Mouse (Mus musculus) urinary bladder, postnatal 36 days (tissue): ENCODE data around the gene Utp6.
"Not testable (repeated sequence)": the region's sequence is repeated elsewhere in the genome, so short reads cannot be mapped to it uniquely, and the experiment has no call there.

Experiments used
- DNase-seq, 2 experiments: peaks; one replicate each; pipeline ENCODE4 v3.0.0; 2022; ENCODE audit warnings: low spot score in 2 of 2, mixed read lengths in 1 of 2

Utp6 gene

GRCm38 (mm10) chr11:79962125-79962876 is at the start of gene Utp6:
Gene Utp6, minus strand, starts transcription at chr11:79962390.
- peak; percentile 98 to 99 for DNase-seq

- no peak for DNase-seq
Measured at GRCm38 (mm10) chr11:79994271-79994988, 32.2 kb upstream of the Utp6 start.

- DNase-seq = peak in 1 of 2 experiments; percentile 28
Measured at GRCm38 (mm10) chr11:79993356-79994270, 31.4 kb upstream of the Utp6 start.

- peak; percentile 86 to 93 for DNase-seq
Measured at GRCm38 (mm10) chr11:79992592-79993355, 30.6 kb upstream of the Utp6 start, which contains the start of gene Suz12. Gene Suz12, plus strand, starts transcription at chr11:79993106.

DNA sequence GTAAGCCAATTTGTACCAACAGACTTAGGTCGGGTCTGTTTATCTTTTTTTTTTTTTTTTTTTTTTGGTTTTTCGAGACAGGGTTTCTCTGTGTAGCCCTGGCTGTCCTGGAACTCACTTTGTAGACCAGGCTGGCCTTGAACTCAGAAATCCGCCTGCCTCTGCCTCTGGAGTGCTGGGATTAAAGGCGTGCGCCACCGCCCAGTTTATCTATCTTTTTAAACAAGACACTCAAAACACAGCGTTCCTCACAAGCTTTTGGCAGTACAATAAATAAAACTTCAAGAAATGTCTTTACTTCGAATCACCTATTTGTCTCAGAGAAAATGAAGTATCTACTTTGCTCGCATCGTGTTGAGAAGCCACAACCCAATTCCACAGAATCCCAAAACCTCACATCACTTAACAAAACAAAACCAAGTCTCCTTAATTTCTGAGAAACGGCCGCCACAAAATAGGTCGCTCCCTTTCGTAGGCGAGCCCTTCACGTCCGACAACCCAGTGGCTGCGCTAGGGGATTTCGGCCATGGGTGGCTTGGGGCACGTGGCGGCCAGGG is 29.9 kb upstream of the Utp6 start:
- peak in 1 of 2 experiments; percentile 3 for DNase-seq

DNA sequence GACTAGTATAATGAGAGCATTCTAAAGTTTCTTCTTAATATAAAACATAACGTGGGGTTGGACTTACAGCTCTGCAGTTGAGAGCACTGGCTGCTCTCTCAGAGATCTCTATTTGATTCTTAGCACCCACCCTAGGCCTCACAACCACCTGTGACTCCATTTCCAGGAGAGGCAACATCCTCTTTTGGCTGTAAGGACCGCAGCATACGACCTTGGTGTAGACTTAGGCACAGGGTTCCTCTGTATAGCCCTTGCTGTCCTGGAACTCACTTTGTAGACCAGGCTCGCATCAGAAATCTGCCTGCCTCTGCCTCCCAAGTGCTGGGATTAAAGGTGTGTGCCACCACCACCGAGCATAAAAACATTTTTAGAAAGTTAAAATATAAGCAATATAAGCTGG is 29.4 kb upstream of the Utp6 start:
- DNase-seq = no peak

- DNase-seq = no peak
Measured at GRCm38 (mm10) chr11:79990120-79990519, 27.9 kb upstream of the Utp6 start.

DNA sequence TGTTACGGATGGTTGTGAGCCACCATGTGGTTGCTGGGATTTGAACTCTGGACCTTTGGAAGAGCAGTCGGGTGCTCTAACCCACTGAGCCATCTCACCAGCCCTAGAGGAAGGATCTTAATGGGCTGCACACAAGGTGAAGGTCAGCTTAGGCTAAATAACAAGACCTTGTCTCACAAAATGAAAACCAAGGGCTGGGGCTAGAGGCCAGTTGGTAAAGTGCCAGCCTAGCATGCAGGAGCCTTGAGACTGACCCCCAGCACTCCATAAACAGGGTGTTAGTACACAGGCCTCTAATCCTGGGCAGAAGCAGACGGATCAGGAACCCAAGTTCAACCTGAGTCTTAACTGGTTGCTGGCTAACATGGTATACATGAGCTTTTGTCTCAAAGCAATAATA is 25.7 kb upstream of the Utp6 start:
- no peak for DNase-seq

GRCm38 (mm10) chr11:79986886-79987285 is 24.7 kb upstream of the Utp6 start:
- DNase-seq = no peak

GRCm38 (mm10) chr11:79977747-79978146 is 15.6 kb upstream of the Utp6 start:
- DNase-seq = not testable (repeated sequence)

GRCm38 (mm10) chr11:79977061-79977460 is 14.9 kb upstream of the Utp6 start:
- not testable (repeated sequence) for DNase-seq

DNA sequence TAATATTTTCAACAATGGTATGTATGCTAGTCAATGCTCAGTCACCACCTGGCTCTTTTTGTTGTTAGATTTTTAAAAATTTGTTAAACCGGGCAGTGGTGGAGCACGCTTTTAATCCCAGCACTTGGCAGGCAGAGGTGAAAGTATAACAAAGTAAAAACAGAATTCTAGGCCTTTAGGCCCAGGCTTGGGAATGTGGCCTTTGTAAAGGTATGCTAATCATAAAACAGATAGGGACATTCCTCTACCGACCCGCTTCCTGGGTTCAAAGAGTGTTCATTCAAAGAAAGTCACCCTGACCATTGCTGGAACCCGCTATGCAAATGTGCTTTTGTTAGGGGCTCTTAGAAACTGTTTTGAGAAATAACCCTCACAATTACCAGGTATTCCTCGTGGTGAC is 14.5 kb upstream of the Utp6 start:
- not testable (repeated sequence) for DNase-seq

DNA sequence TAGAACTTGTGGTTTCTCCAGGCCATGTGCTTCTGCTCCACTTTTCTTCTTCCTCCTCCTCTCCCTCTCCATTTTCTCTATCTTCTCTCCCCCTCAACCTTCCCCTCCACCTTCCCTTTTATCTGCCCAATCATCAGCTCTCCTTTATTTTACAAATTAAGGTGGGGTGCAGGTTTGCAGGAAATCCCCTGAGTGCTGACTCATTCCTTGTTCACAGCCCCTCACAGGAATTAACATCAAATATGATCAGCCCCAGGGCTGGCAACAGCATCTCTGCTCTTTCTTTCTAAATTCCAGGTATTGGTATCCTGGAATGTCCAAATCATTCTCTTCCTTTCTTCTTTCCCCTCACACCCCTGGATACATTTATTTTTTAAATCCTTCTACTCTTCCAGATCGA is 14.0 kb upstream of the Utp6 start:
- no peak for DNase-seq

DNA sequence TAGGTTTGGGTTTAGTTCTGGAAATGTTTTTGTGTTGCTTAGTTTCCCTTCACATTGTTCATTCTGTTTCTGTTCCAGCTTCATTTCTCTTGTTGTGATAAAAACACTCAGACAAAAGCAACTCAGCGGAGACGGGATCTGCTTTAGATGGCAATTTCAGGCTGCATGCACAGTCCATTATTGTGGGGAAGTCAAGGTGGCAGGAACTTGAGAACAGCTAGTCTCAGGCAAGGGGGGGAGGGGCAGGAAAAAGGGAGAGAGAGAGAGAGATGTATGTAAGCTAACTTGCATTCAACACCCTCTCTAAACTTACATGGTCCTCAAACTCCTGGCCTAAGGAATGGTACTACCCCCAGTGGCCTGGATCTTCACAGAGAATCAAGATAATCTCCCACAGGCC is 13.2 kb upstream of the Utp6 start:
- DNase-seq = no peak

DNA sequence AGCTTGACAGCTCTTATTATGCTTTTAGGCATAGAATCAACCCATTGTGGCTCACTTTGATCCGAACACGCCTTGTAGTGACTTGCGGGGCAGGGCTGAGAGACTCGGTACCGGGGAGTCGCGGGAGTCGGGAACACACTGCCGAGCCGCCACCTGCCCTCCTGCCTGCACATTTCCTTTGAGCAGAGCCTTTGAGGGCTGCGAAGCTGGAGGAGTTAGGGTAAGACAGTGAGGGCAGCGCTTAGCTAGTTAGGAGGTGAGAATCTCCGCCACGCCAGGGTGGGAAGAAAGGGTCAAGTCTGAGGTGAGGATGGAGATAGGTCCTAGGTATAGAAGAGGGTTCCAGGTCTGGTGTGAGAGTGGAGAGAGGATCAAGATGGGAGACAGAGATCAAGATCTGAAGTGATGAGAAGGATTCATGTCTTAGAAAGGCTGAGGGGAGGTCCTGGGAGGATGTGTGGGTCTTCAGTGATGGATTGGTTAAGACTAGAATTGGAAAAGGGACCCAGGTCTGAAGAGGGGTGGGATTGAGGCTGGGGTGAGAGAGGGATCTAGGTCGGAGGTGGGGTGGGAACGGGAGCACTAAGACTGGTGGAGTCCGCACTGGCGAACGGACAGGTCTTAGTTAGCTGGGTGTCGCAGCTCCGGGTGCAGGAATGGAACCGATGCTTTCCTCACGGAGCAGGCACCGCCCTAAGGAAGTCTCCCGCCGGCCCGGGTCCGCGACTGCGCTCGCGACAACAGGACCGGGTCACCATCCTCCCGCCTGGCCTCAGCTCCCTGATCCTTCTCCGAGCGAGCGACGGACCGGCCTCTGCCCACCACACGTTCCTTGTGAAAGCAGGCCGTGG is 11.7 kb upstream of the Utp6 start:
- DNase-seq = no peak

GRCm38 (mm10) chr11:79973133-79973532 is 10.9 kb upstream of the Utp6 start:
- DNase-seq = no peak

DNA sequence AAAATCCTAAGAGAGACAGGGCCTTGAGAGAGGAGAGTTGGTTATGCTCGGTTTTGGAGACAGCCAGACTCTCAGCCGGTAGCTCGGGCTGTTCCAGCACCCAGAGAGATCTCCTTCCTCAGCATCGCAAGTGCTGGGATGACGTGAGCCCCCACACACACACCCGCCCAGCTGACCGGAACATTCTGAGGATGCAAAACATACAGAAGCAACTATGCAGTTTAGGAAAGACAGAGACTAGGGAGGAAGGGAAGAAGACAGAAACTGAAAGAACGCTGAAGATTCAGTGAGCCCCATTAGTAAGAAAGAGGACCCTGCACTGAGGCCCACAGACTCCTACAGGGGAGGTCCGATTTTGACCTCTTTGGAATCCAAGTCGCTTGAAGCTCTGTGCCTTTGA is 5.6 kb upstream of the Utp6 start:
- no peak for DNase-seq

DNA sequence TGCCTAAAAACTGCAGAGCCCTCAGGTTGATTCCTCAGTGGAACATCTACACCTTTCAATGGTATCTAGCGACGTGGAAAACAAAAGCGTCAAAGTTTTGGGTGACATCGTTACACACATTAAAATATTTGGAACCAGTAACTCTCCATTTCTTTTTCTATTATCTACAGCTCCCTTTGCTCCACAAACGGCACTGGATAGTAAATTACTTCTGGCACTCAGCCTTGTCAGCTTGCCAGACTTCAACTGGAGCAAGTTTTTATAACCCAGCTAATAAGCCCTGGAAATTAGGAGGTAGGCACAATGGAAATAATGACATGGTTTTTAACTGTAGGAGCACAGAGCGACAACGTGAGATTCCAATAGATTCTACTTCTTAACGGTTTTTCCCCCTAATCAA is 3.7 kb upstream of the Utp6 start:
- peak in 1 of 2 experiments; percentile 58 for DNase-seq

- DNase-seq = peak in 1 of 2 experiments; percentile 10
Measured at GRCm38 (mm10) chr11:79963212-79963974, 1.2 kb upstream of the Utp6 start.
